Mouse (Mus musculus) MEL (cell line): ENCODE measurements at regions not wholly inside any gene's neighbourhood (a gene's known extent, or its start where the extent isn't known, plus 50 kb on each side); places are given as distances from the start of the nearest gene placed in this dataset.

Source experiments
- DNase-seq: peaks from one replicate; pipeline ENCODE4 v3.0.0; 2011; ENCODE audit warnings: low read depth, low spot score
- H3K27ac ChIP-seq: 2 replicates; pipeline ENCODE4 v1.5.1; 2012; ENCODE audit warnings: low read depth, mild to moderate bottlenecking, control low read depth, low read length, moderate library complexity; ENCODE audit not compliant: control insufficient read depth
- H3K27me3 ChIP-seq, 2 experiments: fragments of 150-350 bp in 1 of 2; sonication (generic) in 1 of 2; 2 replicates each; pipeline ENCODE4 v1.6.1; 2012; ENCODE audit warnings: low read length in 2 of 2, mild to moderate bottlenecking in 2 of 2, improper control_type of control experiment in 1 of 2, moderate library complexity in 1 of 2; ENCODE audit not compliant: insufficient read depth in 2 of 2, control insufficient read depth in 1 of 2
- H3K36me3 ChIP-seq, 2 experiments: 2 replicates each; pipeline ENCODE4 v1.6.1; 2012 to 2014; ENCODE audit warnings: low read length in 2 of 2, improper control_type of control experiment in 1 of 2, inconsistent platforms in 1 of 2, mild to moderate bottlenecking in 1 of 2; ENCODE audit not compliant: insufficient read depth in 2 of 2, control insufficient read depth in 1 of 2
- H3K4me1 ChIP-seq, 2 experiments: fragments of 150-350 bp in 1 of 2; sonication (generic) in 1 of 2; 2 replicates each; pipeline ENCODE4 v1.6.1; 2012; ENCODE audit warnings: low read length in 2 of 2, improper control_type of control experiment in 1 of 2, mild to moderate bottlenecking in 1 of 2; ENCODE audit not compliant: insufficient read depth in 2 of 2, control insufficient read depth in 1 of 2
- H3K4me3 ChIP-seq, 2 experiments: fragments of 150-350 bp in 1 of 2; sonication (generic) in 1 of 2; 2 replicates each; pipeline ENCODE4 v1.5.1; 2012; ENCODE audit warnings: low read depth in 2 of 2, low read length in 2 of 2, mild to moderate bottlenecking in 2 of 2, moderate library complexity in 2 of 2, control low read depth in 1 of 2, improper control_type of control experiment in 1 of 2; ENCODE audit not compliant: control insufficient read depth in 1 of 2, insufficient read depth in 1 of 2
- H3K79me2 ChIP-seq: 2 replicates; pipeline ENCODE4 v1.6.1; 2012; ENCODE audit warnings: mild to moderate bottlenecking, low read length, moderate library complexity; ENCODE audit not compliant: control insufficient read depth, poor library complexity, insufficient read depth
- H3K9ac ChIP-seq: 2 replicates; pipeline ENCODE4 v1.6.1; 2012; ENCODE audit warnings: low read depth, mild to moderate bottlenecking, control low read depth, low read length, moderate library complexity; ENCODE audit not compliant: control insufficient read depth, poor library complexity, severe bottlenecking
- H3K9me3 ChIP-seq: fragments of 150-350 bp; sonication (generic); replicated peaks from 2 replicates; pipeline ENCODE4 v1.6.1; 2012; ENCODE audit warnings: mild to moderate bottlenecking, low read length, improper control_type of control experiment, moderate library complexity; ENCODE audit not compliant: insufficient read depth
- CHD1 ChIP-seq: IDR thresholded peaks from 2 replicates; pipeline ENCODE4 v1.6.1; 2012; ENCODE audit warnings: low read depth, mild to moderate bottlenecking, inconsistent platforms, low read length, improper control_type of control experiment
- E2F4 ChIP-seq: IDR thresholded peaks from 2 replicates; pipeline ENCODE4 v1.6.1; 2011; ENCODE audit warnings: low read depth, low read length, improper control_type of control experiment, borderline replicate concordance
- ETS1 ChIP-seq: IDR thresholded peaks from 2 replicates; pipeline ENCODE4 v1.6.1; 2012; ENCODE audit warnings: low read depth, mild to moderate bottlenecking, inconsistent platforms, low read length, improper control_type of control experiment, moderate library complexity
- JUND ChIP-seq: IDR thresholded peaks from 2 replicates; pipeline ENCODE4 v1.6.1; 2011; ENCODE audit warnings: low read depth, mild to moderate bottlenecking, improper control_type of control experiment, low read length
- KAT2A ChIP-seq: conservative IDR thresholded peaks from 2 replicates; pipeline ENCODE4 v1.6.1; 2012; ENCODE audit warnings: low read depth, low read length, improper control_type of control experiment, inconsistent platforms
- MAFK ChIP-seq: IDR thresholded peaks from 2 replicates; pipeline ENCODE4 v1.6.1; 2011; ENCODE audit warnings: low read depth, mild to moderate bottlenecking, low read length, improper control_type of control experiment, borderline replicate concordance
- MXI1 ChIP-seq: IDR thresholded peaks from 2 replicates; pipeline ENCODE4 v1.6.1; 2011; ENCODE audit warnings: mild to moderate bottlenecking, low read depth, low read length, improper control_type of control experiment
- MYB ChIP-seq: IDR thresholded peaks from 2 replicates; pipeline ENCODE4 v1.6.1; 2011; ENCODE audit warnings: mild to moderate bottlenecking, low read depth, low read length, improper control_type of control experiment
- MYC ChIP-seq: IDR thresholded peaks from 2 replicates; pipeline ENCODE4 v1.6.1; 2011; ENCODE audit warnings: low read depth, mild to moderate bottlenecking, low read length, improper control_type of control experiment, moderate library complexity
- POLR2AphosphoS5 ChIP-seq: IDR thresholded peaks from 2 replicates; pipeline ENCODE4 v1.6.1; 2012; ENCODE audit warnings: low read depth, borderline replicate concordance, mild to moderate bottlenecking, inconsistent platforms, low read length, moderate library complexity, mixed read lengths
- RAD21 ChIP-seq: IDR thresholded peaks from 2 replicates; pipeline ENCODE4 v1.6.1; 2011; ENCODE audit warnings: mild to moderate bottlenecking, low read depth, low read length, improper control_type of control experiment
- RCOR1 ChIP-seq: IDR thresholded peaks from 2 replicates; pipeline ENCODE4 v1.6.1; 2012; ENCODE audit warnings: low read depth, mild to moderate bottlenecking, inconsistent platforms, low read length, improper control_type of control experiment
- TAL1 ChIP-seq: IDR thresholded peaks from 2 replicates; pipeline ENCODE4 v1.6.1; 2012; ENCODE audit warnings: mild to moderate bottlenecking, inconsistent platforms, low read length, moderate library complexity, mixed read lengths
- TCF12 ChIP-seq: IDR thresholded peaks from 2 replicates; pipeline ENCODE4 v1.6.1; 2014; ENCODE audit warnings: low read depth, mild to moderate bottlenecking, inconsistent platforms, low read length, improper control_type of control experiment, moderate library complexity
- UBTF ChIP-seq: IDR thresholded peaks from 2 replicates; pipeline ENCODE4 v1.6.1; 2012; ENCODE audit warnings: low read depth, mild to moderate bottlenecking, inconsistent platforms, low read length, improper control_type of control experiment, moderate library complexity, borderline replicate concordance; ENCODE audit not compliant: insufficient read depth
- USF1 ChIP-seq: IDR thresholded peaks from 2 replicates; pipeline ENCODE4 v1.6.1; 2014; ENCODE audit warnings: low read depth, mild to moderate bottlenecking, inconsistent platforms, low read length, improper control_type of control experiment, moderate library complexity
- USF2 ChIP-seq, 2 experiments: IDR thresholded peaks; 2 replicates each; pipeline ENCODE4 v1.6.1; 2011 to 2012; ENCODE audit warnings: improper control_type of control experiment in 2 of 2, low read length in 2 of 2, borderline replicate concordance in 1 of 2, inconsistent platforms in 1 of 2, low read depth in 1 of 2, mild to moderate bottlenecking in 1 of 2; ENCODE audit not compliant: insufficient read depth in 1 of 2
- ZKSCAN1 ChIP-seq: IDR thresholded peaks from 2 replicates; pipeline ENCODE4 v1.6.1; 2012; ENCODE audit warnings: low read depth, mild to moderate bottlenecking, inconsistent platforms, low read length, improper control_type of control experiment, moderate library complexity
- ZMIZ1 ChIP-seq: IDR thresholded peaks from 2 replicates; pipeline ENCODE4 v1.6.1; 2012; ENCODE audit warnings: low read depth, mild to moderate bottlenecking, inconsistent platforms, low read length, improper control_type of control experiment, moderate library complexity
- ZNF384 ChIP-seq: IDR thresholded peaks from 2 replicates; pipeline ENCODE4 v1.6.1; 2012; ENCODE audit warnings: low read depth, mild to moderate bottlenecking, inconsistent platforms, low read length, improper control_type of control experiment

DNA sequence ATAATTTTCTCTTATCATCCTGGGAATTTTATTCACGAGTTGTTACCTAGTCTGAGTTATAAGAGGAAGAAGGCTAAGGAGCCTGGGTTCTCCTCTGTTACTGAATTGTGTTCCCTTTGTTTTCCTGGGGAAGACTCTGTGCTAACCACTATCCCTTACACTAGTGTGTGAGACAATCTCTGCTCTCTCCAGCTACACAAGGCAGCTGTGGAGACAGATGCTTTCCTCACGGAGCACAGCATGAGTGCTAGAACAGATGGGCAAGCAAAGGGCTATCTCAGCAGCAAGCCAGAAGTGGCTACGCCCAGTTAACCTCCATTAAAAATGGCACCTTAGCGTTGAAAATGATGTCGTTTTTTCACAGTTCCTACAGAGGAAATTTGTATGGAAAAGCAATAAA lies 75.5 kb upstream of the Lef1 start:
- Histone ChIP-seq H3K79me2 (no peaks in the 10 kb centered on the region), H3K27ac (no peak overlapping the region), H3K4me3 (no peak overlapping the region), H3K36me3 (no peaks in the 10 kb centered on the region), H3K4me1 (no peaks in the 10 kb centered on the region), H3K9ac (no peak overlapping the region), H3K9me3 (no peaks in the 10 kb centered on the region), H3K27me3 (no peaks in the 10 kb centered on the region)
- DNase-seq, result no peak
- no peak for TF ChIP-seq UBTF
- no peak for TF ChIP-seq TCF12
- TF ChIP-seq RCOR1, result no peak
- TF ChIP-seq E2F4, result no peak

DNA sequence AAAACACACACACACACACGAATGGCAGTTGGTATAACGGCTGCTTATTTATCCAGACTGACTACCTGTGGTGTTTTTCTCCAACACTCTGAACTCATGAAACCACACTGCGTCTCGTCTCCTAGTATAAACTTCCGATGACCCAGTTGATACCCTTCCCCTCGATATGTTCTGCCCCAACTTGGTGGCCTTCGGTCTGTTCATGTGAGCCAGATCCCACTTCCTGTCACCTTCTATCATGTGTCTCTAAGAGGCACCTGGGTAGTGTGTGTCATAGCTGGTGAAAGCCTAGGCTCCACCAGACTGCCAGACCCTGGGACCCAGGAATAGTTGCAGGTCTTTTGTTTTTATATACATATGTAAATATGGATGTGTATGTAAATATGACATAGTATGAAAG lies 83.9 kb upstream of the Lef1 start:
- Histone ChIP-seq H3K9me3 (no peaks in the 10 kb centered on the region), H3K27ac (no peak overlapping the region), H3K4me1 (no peaks in the 10 kb centered on the region), H3K36me3 (no peaks in the 10 kb centered on the region), H3K4me3 (no peak overlapping the region), H3K79me2 (no peaks in the 10 kb centered on the region), H3K27me3 (no peaks in the 10 kb centered on the region), H3K9ac (no peak overlapping the region)
- TF ChIP-seq KAT2A (no peak), MYC (no peak), ETS1 (no peak), JUND (no peak), RAD21 (no peak), MYB (no peak), ZNF384 (no peak), ZMIZ1 (no peak), RCOR1 (no peak), USF2 (IDR thresholded peaks at IDR 0.05; ENCODE audit: borderline replicate concordance in 1 of 2, insufficient read depth in 1 of 2, low read depth in 1 of 2, low read length in 2 of 2) (no peak), POLR2AphosphoS5 (no peak), MXI1 (no peak), MAFK (no peak), CHD1 (no peak), USF1 (no peak), TCF12 (no peak), TAL1 (no peak), ZKSCAN1 (no peak)
- DNase-seq, result no peak
